Mouse (Mus musculus) ovary, postnatal 10 days (tissue): ENCODE data around the gene Smg5.
A peak's percentile ranks its signal among the peaks of the same experiment; 100 is the strongest.
"Not testable (repeated sequence)": the region's sequence is repeated elsewhere in the genome, so short reads cannot be mapped to it uniquely, and the experiment has no call there.

Experiments
- DNase-seq: peaks from one replicate; pipeline ENCODE4 v3.0.0; 2022; ENCODE audit warnings: low spot score

Gene Smg5

GRCm38 (mm10) chr3:88336058-88337013, at the start of gene Smg5, which contains the start of gene Tmem79:
Smg5 (plus strand) TSS chr3:88336260.
Tmem79 (minus strand) TSS chr3:88336148.
- peak; percentile 92 for DNase-seq

GRCm38 (mm10) chr3:88287110-88287509, 49.0 kb upstream of the Smg5 start, which contains the start of gene Gm38392:
Gm38392 (minus strand) TSS chr3:88287210.
- no peak for DNase-seq

- DNase-seq = not testable (repeated sequence)
These were observed 47.8 kb upstream of the Smg5 start for GRCm38 (mm10) chr3:88288133-88288713.

GRCm38 (mm10) chr3:88291970-88292369, 44.1 kb upstream of the Smg5 start:
- no peak for DNase-seq

- not testable (repeated sequence) for DNase-seq
These were observed 40.8 kb upstream of the Smg5 start for GRCm38 (mm10) chr3:88295272-88295671.

DNA sequence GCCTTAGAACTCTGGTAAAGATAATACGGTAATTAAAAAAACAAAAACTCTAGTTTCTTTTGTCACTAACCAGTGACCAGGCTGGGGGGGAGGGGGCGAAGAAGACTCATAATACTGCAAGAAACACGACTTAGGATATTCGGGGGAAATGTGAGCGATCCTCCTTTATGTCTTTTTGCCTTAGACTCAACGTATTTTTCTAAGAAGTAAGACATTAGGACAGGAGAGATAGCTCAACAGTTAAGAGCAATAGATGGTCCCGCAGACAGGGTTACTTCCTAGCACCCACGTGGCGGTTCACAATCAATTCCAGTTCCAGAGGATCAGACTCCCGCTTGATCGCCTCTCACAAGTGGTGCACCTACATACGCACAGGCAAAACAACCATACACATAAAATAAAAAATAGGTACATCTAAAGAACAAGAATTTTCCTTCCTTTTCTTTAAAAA, 39.9 kb upstream of the Smg5 start:
- DNase-seq = no peak

- peak; percentile 81 for DNase-seq
These were observed 39.3 kb upstream of the Smg5 start, which contains the start of the genes Tsacc and Cct3 for GRCm38 (mm10) chr3:88296561-88297318. Tsacc (minus strand) TSS chr3:88296999. Cct3 (plus strand) TSS chr3:88297116.

GRCm38 (mm10) chr3:88297321-88297851, 38.7 kb upstream of the Smg5 start:
- no peak for DNase-seq

DNA sequence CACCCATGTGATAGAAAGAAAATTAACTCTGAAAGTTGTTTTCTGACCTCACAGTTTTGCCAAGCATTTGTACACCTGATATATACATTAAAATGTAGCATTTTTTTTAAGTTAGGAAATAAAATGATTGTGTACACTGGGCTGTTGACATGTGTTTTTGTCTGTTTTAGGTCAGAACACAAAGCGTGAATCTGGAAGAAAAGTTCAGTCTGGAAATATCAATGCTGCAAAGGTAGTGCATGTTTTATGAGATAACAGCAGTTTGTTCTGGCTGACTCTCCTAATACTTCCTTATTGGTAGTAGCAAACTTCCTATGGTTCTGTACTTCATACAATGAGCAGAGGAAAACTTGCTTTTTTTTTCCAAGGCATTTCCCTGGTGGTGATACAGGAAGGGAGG, 36.9 kb upstream of the Smg5 start:
- DNase-seq = no peak

DNA sequence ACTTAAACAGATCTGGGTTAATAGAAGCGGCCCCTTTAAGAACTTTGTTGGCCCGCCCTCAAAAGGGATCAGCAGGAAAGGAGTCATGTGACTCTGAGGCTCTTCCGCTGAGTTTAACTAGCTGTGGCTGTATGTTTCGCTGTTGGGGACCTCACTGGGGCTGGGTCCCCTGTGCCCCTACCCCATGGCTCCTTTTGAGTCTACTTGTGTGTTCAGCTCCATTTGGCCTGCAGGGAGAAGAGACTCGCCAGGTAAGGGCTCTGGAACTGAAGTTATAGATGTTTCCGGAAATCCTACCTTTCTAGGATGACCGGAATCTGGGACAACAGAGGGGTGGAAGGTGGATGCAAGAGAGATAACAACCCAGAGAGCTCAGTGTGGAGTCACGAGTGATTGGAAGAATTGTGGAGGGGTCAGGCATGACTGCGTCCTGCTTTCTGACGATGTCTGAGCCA, 11.1 kb upstream of the Smg5 start, which contains the start of gene Glmp:
Gene Glmp, plus strand, starts transcription at position 73 of the 455 bp plus-strand sequence.
- peak; percentile 38 for DNase-seq

DNA sequence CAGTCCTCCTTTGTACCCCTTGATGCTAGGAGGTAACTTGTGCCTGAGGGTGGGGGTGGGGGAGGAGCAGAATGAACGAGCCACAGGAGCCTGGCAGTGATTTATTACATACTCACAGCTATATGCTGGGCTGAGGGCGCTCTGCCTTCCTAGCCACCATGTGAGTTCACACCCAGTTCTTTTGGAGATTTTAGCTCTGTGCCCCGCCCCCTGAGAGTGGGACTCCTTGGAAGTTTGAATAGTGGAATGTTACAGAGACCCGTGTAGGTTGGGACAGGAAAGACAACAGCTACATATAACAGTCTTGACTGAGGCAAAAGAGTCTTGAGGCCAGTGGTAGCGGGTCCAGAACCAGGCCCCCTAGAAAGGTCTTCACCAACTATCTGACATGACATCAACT, 7.1 kb upstream of the Smg5 start:
- no peak for DNase-seq

- DNase-seq = no peak
These were observed 4.8 kb upstream of the Smg5 start for GRCm38 (mm10) chr3:88331282-88331681.

GRCm38 (mm10) chr3:88334029-88334658, 1.9 kb upstream of the Smg5 start:
- DNase-seq = no peak

DNA sequence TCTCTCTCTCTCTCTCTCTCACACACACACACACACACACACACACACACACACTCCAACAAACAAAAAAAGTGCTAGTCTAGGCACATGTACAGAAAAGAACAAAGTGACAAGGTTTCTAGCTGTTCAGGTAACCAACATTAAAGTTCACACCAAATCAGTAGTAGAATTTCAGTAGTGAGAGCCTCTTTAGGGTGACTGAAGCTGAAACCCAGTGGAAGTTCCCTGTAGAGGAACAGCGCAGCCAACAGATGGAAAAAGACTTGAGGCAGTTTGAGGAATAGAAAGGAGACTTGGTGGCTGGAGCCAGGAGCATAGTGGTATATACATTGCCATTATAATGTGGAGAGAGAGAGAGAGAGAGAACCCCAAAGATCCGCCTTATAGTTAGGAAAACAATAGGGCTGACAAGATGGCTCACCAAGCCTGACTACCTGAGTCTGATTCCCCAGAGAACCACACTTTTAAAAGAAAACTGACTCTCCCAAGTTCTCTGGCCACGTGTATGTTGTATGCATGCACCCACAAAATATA, 1.1 kb upstream of the Smg5 start:
- DNase-seq = no peak

DNA sequence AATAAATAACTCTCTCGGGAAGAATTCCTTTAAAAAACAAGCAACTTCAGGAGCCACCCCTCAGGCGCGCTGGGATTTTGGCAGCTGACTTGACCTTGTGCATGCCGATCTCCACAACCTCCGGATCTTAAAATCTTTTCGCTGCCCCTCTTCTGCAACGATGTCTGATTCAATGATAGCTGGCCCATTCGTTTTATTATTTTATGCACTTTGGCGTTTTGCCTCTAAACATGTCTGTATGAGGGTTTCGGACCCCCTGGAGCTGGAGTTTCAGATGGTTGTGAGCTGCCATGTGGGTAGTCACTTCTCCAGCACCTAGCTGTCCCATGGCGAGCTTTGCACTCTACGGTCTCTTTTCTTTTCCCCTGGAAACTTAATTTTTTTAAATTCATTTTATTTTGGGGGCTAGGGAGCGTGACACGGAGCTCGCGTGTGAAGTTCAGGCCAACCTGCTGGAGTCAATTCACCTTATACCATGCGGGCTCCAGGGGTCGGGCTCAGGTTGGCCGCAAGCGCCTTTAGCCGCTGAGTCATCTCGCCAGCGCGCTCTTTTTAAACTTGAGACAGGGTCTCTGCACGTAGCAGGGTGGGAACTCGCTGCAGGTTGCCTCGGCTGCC, 515 bp upstream of the Smg5 start:
- DNase-seq = no peak

DNA sequence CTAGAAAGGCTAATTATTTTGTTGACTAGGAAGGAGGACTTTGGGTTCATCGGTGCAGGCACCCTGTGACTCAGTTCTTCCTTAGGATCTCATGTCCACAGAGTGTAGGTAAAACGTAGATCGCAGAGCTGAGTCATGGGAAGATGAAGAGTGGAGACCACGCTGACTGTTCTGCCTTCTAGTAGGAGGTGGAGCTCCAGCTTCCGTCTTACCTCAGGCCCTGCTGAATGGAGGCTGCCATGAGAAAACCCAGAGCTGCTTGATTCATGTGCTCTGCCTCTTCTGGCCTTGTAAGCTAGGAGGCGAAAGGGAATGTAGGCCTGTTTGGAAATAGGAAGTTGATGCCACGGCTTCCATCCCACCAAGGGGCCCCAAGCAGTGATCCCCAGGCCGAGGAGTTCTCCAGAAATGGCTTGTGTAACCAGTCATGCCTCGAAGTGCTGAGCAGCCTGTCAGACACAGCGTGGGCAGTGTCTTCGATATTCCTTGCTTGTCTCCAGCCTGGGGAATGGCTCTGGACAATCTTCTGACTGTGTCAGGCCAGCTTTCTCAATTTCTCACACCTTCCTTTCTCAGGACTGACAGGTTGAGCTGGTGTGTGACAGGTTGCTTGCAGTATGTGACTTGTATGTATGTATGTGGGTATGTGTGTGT, 1.4 kb downstream of the Smg5 start:
- no peak for DNase-seq

- no peak for DNase-seq
These were observed 2.3 kb downstream of the Smg5 start for GRCm38 (mm10) chr3:88338316-88338715.

DNA sequence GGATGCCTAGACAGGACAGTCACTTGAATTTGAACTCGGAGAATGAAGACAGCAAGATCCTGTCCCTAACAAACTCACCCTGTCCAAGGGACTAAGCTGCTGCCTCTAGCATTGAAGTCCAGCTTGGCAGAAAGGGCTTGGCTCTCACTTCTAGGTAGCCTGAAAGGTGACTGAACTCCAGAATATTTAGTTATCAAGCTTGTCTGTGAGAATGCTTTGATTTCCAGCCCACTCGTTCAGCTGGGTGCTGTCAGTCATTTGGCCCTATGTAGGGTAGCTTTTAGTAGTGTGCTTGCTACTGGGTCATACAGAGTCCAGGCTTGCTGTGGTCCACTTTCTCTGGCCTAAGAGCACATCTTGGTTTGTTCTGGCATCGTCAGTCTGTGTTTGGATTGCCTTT, 2.9 kb downstream of the Smg5 start:
- no peak for DNase-seq

DNA sequence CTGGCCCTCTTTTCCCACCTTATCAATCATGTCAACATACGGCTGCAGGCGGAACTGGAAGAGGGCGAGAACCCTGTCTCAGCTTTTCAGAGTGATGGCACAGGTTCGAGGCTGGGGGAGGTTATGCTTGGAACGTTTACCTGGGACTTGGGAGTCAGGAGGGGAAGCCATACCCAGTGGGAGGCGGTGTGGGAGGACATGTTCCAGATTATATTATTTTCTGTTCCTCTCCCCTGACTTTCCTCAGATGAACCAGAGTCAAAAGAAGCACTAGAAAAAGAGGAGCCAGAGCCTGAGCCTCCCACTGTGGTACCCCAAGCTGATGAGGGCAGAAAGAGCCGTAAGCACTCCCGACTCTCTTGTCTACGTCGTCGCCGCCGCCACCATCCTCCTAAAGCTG, 14.7 kb downstream of the Smg5 start:
- DNase-seq = no peak

DNA sequence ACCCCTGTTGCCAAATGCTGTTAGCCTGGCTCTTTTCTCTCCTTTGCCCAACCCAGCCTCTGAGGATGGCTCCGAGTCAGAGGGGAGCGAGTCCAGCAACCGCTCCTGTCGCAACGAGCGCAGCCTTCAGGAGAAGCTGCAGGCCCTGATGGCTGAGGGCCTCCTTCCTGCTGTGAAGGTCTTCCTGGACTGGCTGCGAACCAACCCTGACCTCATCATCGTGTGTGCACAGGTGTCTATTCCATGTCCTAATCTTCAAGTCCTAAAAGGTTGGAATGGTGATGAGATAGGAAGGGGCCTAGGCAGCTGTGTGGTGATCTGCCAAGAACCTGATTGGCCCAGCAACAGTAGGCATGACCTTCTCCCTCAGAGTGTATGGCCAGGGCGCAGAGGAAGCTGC, 16.8 kb downstream of the Smg5 start:
- DNase-seq = no peak
